Comparison of ENCODE assay signal across 9 mouse cellular contexts in the genomic region with DNA sequence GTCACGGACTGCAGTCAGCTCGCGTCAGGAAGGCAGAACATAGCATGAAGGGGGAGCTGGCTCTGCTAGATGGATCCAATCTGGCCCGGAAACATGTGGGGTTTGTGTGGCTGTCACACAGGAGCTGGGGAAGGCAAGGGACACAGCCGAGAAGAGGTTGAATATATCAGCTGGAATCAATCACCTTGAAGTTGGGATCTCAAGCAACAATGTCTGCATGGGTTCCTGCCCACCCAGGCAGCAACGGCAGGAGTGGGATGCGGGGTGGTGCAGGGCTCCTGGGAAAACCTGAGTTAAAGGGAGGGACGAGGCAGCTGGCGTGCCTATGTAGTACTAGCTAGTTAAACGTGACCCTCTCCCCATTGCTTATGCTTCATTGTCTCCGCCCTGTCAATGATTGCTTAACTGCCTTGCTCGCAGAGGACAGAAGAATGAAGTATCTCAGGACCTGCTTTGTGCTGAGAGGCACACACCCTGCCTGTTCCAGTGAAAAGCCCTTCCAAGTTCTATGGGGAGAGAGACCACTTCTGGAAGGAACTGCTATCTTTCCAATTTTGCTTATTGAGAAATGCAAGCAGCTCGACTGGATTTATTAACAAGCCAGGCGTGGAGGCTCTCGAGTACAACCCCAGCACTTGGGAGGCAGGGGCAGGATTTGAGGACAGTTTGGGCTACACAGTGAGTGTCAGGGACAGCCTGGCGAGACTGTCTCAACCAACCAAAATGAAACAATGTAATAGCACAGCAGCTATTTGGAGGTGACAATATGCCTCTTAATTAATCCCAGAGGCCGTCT. TPM values are rescaled to one million over a fixed set of nuclear protein-coding genes. Genes with fewer than 3 reads are reported as not detected.
DNase-seq lines count a peak whose midpoint lies in the region; ATAC-seq and TF ChIP-seq lines count a peak whose summit lies in the region.
"Had no signal": no experiment of that assay in that cellular context is flagged by ENCODE, and none has a peak within 500 bp of the region (broad histone marks: within the 10 kb centered on the region; RNA-seq: fewer than 3 reads in every experiment).

No protein-coding gene starts in this region.

- H3K36me3 ChIP-seq in liver, embryonic 16.5 days (ENCODE audit: control insufficient read depth, insufficient read depth): no peaks in the 10 kb centered on the region
- H3K36me3 ChIP-seq in liver, embryonic 11.5 days (ENCODE audit: control insufficient read depth, insufficient read depth, low read length): no peaks in the 10 kb centered on the region
- H3K36me3 ChIP-seq in embryonic facial prominence, embryonic 13.5 days: no peaks in the 10 kb centered on the region
- H3K36me3 ChIP-seq in kidney, postnatal 0 days (ENCODE audit: insufficient read depth, low read length): peaks cover 4% of the 10 kb centered on the region; the same call in 1 of the 2 replicates
- H3K36me3 ChIP-seq in neural tube, embryonic 14.5 days (ENCODE audit: control insufficient read depth, insufficient read depth, low read length): no peaks in the 10 kb centered on the region
- H3K36me3 ChIP-seq in thymus, adult 2 months (ENCODE audit: control insufficient read depth, insufficient read depth, low read length): no peaks in the 10 kb centered on the region

- H3K4me3 ChIP-seq in liver, embryonic 16.5 days (ENCODE audit: low read depth, low read length): no peak overlapping the region
- no peak overlapping the region for H3K4me3 ChIP-seq in liver, embryonic 11.5 days (ENCODE audit: low read depth, low read length)
- peak overlapping the region; percentile 21; the same call in 1 of the 2 replicates for H3K4me3 ChIP-seq in embryonic facial prominence, embryonic 13.5 days
- H3K4me3 ChIP-seq in kidney, postnatal 0 days (replicated peaks; ENCODE audit: low read depth, low read length): no peak overlapping the region
- no peak overlapping the region for H3K4me3 ChIP-seq in neural tube, embryonic 14.5 days (ENCODE audit: low read depth, low read length)
- H3K4me3 ChIP-seq in thymus, adult 2 months (ENCODE audit: control insufficient read depth, insufficient read depth, low read length): no peak overlapping the region

- no peak for TF ChIP-seq POLR2A in thymus, adult 2 months (IDR thresholded peaks at IDR 0.05; ENCODE audit: control insufficient read depth, extremely low read depth, insufficient read depth, low read length, poor library complexity)

- H3K9me3 ChIP-seq in liver, embryonic 16.5 days (replicated peaks; ENCODE audit: control insufficient read depth, low read length): no peaks in the 10 kb centered on the region
- no peaks in the 10 kb centered on the region for H3K9me3 ChIP-seq in liver, embryonic 11.5 days (ENCODE audit: control insufficient read depth, low read length)
- no peaks in the 10 kb centered on the region for H3K9me3 ChIP-seq in embryonic facial prominence, embryonic 13.5 days
- H3K9me3 ChIP-seq in kidney, postnatal 0 days (replicated peaks; ENCODE audit: low read length): no peaks in the 10 kb centered on the region
- no peaks in the 10 kb centered on the region for H3K9me3 ChIP-seq in neural tube, embryonic 14.5 days (ENCODE audit: control insufficient read depth, low read length)

- 0 out of 2 replicates have a peak overlapping the region, but pooled peaks have one; percentile 34 for H3K4me2 ChIP-seq in liver, embryonic 16.5 days (ENCODE audit: low read depth, low read length)
- no peak overlapping the region for H3K4me2 ChIP-seq in liver, embryonic 11.5 days
- H3K4me2 ChIP-seq in embryonic facial prominence, embryonic 13.5 days: peak overlapping the region; percentile 54
- peak overlapping the region; percentile 46 for H3K4me2 ChIP-seq in kidney, postnatal 0 days (ENCODE audit: low read length)
- no peak overlapping the region; the same call in 1 of the 2 replicates for H3K4me2 ChIP-seq in neural tube, embryonic 14.5 days (ENCODE audit: low read depth, low read length)

- peak; percentile 41; the same call in 1 of the 2 replicates for ATAC-seq in liver, embryonic 16.5 days (ENCODE audit: low read depth)
- no peak for ATAC-seq in liver, embryonic 11.5 days (replicated peaks; ENCODE audit: low FRiP score)
- ATAC-seq in embryonic facial prominence, embryonic 13.5 days (ENCODE audit: insufficient number of reproducible peaks, insufficient read depth, low FRiP score, low TSS enrichment, low read depth): no peak
- peak; percentile 79 for ATAC-seq in kidney, postnatal 0 days (replicated peaks; ENCODE audit: low FRiP score, low read depth)
- peak; percentile 46; the same call in 1 of the 2 replicates for ATAC-seq in neural tube, embryonic 14.5 days (ENCODE audit: low read depth)
- ATAC-seq in erythroblast, adult 5-6 weeks (replicated peaks; ENCODE audit: low FRiP score, poor library complexity, severe bottlenecking): no peak
- ATAC-seq: midbrain, embryonic 16.5 days had no signal

- H3K27ac ChIP-seq in liver, embryonic 16.5 days (ENCODE audit: low read length): no peak overlapping the region; the same call in 1 of the 2 replicates
- no peak overlapping the region for H3K27ac ChIP-seq in liver, embryonic 11.5 days (ENCODE audit: low read depth, low read length)
- H3K27ac ChIP-seq in embryonic facial prominence, embryonic 13.5 days: peak overlapping the region; percentile 64
- H3K27ac ChIP-seq in kidney, postnatal 0 days: peak overlapping the region; percentile 85
- no peak overlapping the region for H3K27ac ChIP-seq in neural tube, embryonic 14.5 days (ENCODE audit: low read depth, low read length)
- no peak overlapping the region for H3K27ac ChIP-seq in thymus, adult 2 months (ENCODE audit: control insufficient read depth, insufficient read depth, low read length)

- 60% methylated on average over 17 of the region's 17 CpGs for WGBS in liver, embryonic 16.5 days (ENCODE audit: insufficient replicate concordance)
- WGBS in liver, embryonic 11.5 days: 66% methylated on average over 17 of the region's 17 CpGs
- WGBS in embryonic facial prominence, embryonic 13.5 days: 32% methylated on average over 17 of the region's 17 CpGs
- WGBS in kidney, postnatal 0 days: 20% methylated on average over 17 of the region's 17 CpGs
- WGBS in neural tube, embryonic 14.5 days: 29% methylated on average over 17 of the region's 17 CpGs
- WGBS in thymus, adult 2 months: 94% methylated on average over 17 of the region's 17 CpGs

- no peaks in the 10 kb centered on the region; the same call in 1 of the 2 replicates for H3K4me1 ChIP-seq in liver, embryonic 16.5 days (ENCODE audit: control insufficient read depth, low read depth, low read length)
- no peaks in the 10 kb centered on the region for H3K4me1 ChIP-seq in liver, embryonic 11.5 days (replicated peaks; ENCODE audit: control insufficient read depth, insufficient read depth, low read length)
- peaks cover 18% of the 10 kb centered on the region for H3K4me1 ChIP-seq in embryonic facial prominence, embryonic 13.5 days
- H3K4me1 ChIP-seq in kidney, postnatal 0 days (replicated peaks; ENCODE audit: insufficient read depth, low read length): peaks cover 17% of the 10 kb centered on the region; the same call in 1 of the 2 replicates
- H3K4me1 ChIP-seq in neural tube, embryonic 14.5 days (ENCODE audit: control insufficient read depth, insufficient read depth, low read length): peaks cover 7% of the 10 kb centered on the region; the same call in 1 of the 2 replicates
- 0 out of 2 replicates have a peak, but pooled peaks cover 2% of the 10 kb centered on the region for H3K4me1 ChIP-seq in thymus, adult 2 months (replicated peaks; ENCODE audit: control insufficient read depth, insufficient read depth, low read length)

- no peak for TF ChIP-seq CTCF in kidney, postnatal 0 days (IDR thresholded peaks at IDR 0.05; ENCODE audit: low read depth)
- TF ChIP-seq CTCF in thymus, adult 2 months (IDR thresholded peaks at IDR 0.05; ENCODE audit: borderline replicate concordance, control insufficient read depth, extremely low read depth, insufficient read depth, low read length, poor library complexity): no peak

- no peak for DNase-seq in liver, embryonic 11.5 days (ENCODE audit: low spot score)
- DNase-seq in kidney, postnatal 0 days (ENCODE audit: low spot score): peak; percentile 89
- no peak for DNase-seq in adrenal gland, postnatal 25 days
- no peak for DNase-seq in thymus, adult 2 months

- no peaks in the 10 kb centered on the region for H3K27me3 ChIP-seq in liver, embryonic 16.5 days (ENCODE audit: control insufficient read depth, insufficient read depth, low read depth, low read length)
- H3K27me3 ChIP-seq in liver, embryonic 11.5 days (replicated peaks; ENCODE audit: control insufficient read depth, insufficient read depth, low read length): no peaks in the 10 kb centered on the region
- H3K27me3 ChIP-seq in embryonic facial prominence, embryonic 13.5 days: no peaks in the 10 kb centered on the region
- no peaks in the 10 kb centered on the region for H3K27me3 ChIP-seq in kidney, postnatal 0 days (ENCODE audit: insufficient read depth, low read length)
- H3K27me3 ChIP-seq in neural tube, embryonic 14.5 days (ENCODE audit: control insufficient read depth, insufficient read depth, low read length): no peaks in the 10 kb centered on the region
- H3K27me3 ChIP-seq in thymus, adult 2 months (ENCODE audit: control insufficient read depth, insufficient read depth, low read length): no peaks in the 10 kb centered on the region

- H3K9ac ChIP-seq in liver, embryonic 16.5 days (ENCODE audit: low read depth, low read length): no peak overlapping the region
- no peak overlapping the region for H3K9ac ChIP-seq in liver, embryonic 11.5 days (ENCODE audit: low read depth, low read length)
- H3K9ac ChIP-seq in embryonic facial prominence, embryonic 13.5 days: peak overlapping the region; percentile 7; the same call in 1 of the 2 replicates
- peak overlapping the region; percentile 35; the same call in 1 of the 2 replicates for H3K9ac ChIP-seq in kidney, postnatal 0 days (ENCODE audit: low read depth, low read length)
- H3K9ac ChIP-seq in neural tube, embryonic 14.5 days (replicated peaks; ENCODE audit: low read depth, low read length): no peak overlapping the region

RNA-seq across cellular contexts. Expression of a gene that starts 53.2 kb away (rescaled TPM):
- polyA plus RNA-seq in liver, embryonic 16.5 days (2015; fragmentation: Nextera tagmentation; extraction: Ambion mirVana): 58.2 and 60.6 TPM in 2 replicates
- 86.8 and 92.2 TPM in 2 replicates for polyA plus RNA-seq in liver, embryonic 11.5 days (2014; fragmentation: Nextera tagmentation; extraction: Ambion mirVana)
- 65.1 and 68.4 TPM in 2 replicates for polyA plus RNA-seq in embryonic facial prominence, embryonic 13.5 days (2015; fragmentation: Nextera tagmentation; extraction: Ambion mirVana)
- polyA plus RNA-seq in kidney, postnatal 0 days (2015; fragmentation: Nextera tagmentation; extraction: Ambion mirVana): 190 and 191 TPM in 2 replicates
- polyA plus RNA-seq in neural tube, embryonic 14.5 days (2014; fragmentation: Nextera tagmentation; extraction: Ambion mirVana): 25.8 and 44.7 TPM in 2 replicates
- total RNA-seq in adrenal gland, postnatal 25 days (2021): 114 and 125 TPM in 2 replicates
- total RNA-seq in erythroblast, adult 5-6 weeks (2015; ENCODE audit: low replicate concordance): 49.9 and 65.9 TPM in 2 replicates
- 59.0 and 70.4 TPM in 2 replicates for total RNA-seq in erythroblast, adult 5-6 weeks (2017; ENCODE audit: low replicate concordance)
- 59.9 and 64.2 TPM in 2 replicates for polyA plus RNA-seq in thymus, adult 2 months (2012; rRNA removed)

RNA-seq across cellular contexts. Expression of a gene that starts 53.3 kb away (rescaled TPM):
- 5.6 and 6.1 TPM in 2 replicates for polyA plus RNA-seq in liver, embryonic 16.5 days (2015; fragmentation: Nextera tagmentation; extraction: Ambion mirVana)
- polyA plus RNA-seq in liver, embryonic 11.5 days (2014; fragmentation: Nextera tagmentation; extraction: Ambion mirVana): 12.4 and 12.5 TPM in 2 replicates
- polyA plus RNA-seq in embryonic facial prominence, embryonic 13.5 days (2015; fragmentation: Nextera tagmentation; extraction: Ambion mirVana): 19.4 and 25.0 TPM in 2 replicates
- polyA plus RNA-seq in kidney, postnatal 0 days (2015; fragmentation: Nextera tagmentation; extraction: Ambion mirVana): 20.6 and 24.7 TPM in 2 replicates
- polyA plus RNA-seq in neural tube, embryonic 14.5 days (2014; fragmentation: Nextera tagmentation; extraction: Ambion mirVana): 9.4 and 9.5 TPM in 2 replicates
- 11.8 and 12.5 TPM in 2 replicates for total RNA-seq in adrenal gland, postnatal 25 days (2021)
- 0.63 and 1.7 TPM in 2 replicates for total RNA-seq in erythroblast, adult 5-6 weeks (2015; ENCODE audit: low replicate concordance)
- total RNA-seq in erythroblast, adult 5-6 weeks (2017; ENCODE audit: low replicate concordance): 1.1 and 1.8 TPM in 2 replicates
- polyA plus RNA-seq in thymus, adult 2 months (2012; rRNA removed): 5.1 and 5.2 TPM in 2 replicates

Comparison
In these comparisons a context has a peak if more than half of its experiments do, and no peak if none do; other contexts are left out.
1. ATAC-seq: peak in liver, embryonic 16.5 days (single experiment), kidney, postnatal 0 days (single experiment) and neural tube, embryonic 14.5 days (single experiment); none in liver, embryonic 11.5 days (single experiment), embryonic facial prominence, embryonic 13.5 days (single experiment) and erythroblast, adult 5-6 weeks (single experiment).
2. H3K4me2 ChIP-seq: peak in liver, embryonic 16.5 days (single experiment), embryonic facial prominence, embryonic 13.5 days (single experiment) and kidney, postnatal 0 days (single experiment); none in liver, embryonic 11.5 days (single experiment) and neural tube, embryonic 14.5 days (single experiment).
3. H3K27ac ChIP-seq: peak in embryonic facial prominence, embryonic 13.5 days (single experiment) and kidney, postnatal 0 days (single experiment); none in liver, embryonic 16.5 days (single experiment), liver, embryonic 11.5 days (single experiment), neural tube, embryonic 14.5 days (single experiment) and thymus, adult 2 months (single experiment).
4. H3K9ac ChIP-seq: peak in embryonic facial prominence, embryonic 13.5 days (single experiment) and kidney, postnatal 0 days (single experiment); none in liver, embryonic 16.5 days (single experiment), liver, embryonic 11.5 days (single experiment) and neural tube, embryonic 14.5 days (single experiment).